Mouse (Mus musculus) erythroblast, embryonic 14.5 days (primary cell): Measurements from ENCODE around the gene Ankrd28. TPM values are rescaled to one million over a fixed set of nuclear protein-coding genes. Genes with fewer than 3 reads are reported as not detected.

Experiments used
- H3K27me3 ChIP-seq: 2 replicates; pipeline ENCODE4 v1.6.1; 2012; ENCODE audit warnings: inconsistent platforms; ENCODE audit not compliant: control insufficient read depth
- H3K36me3 ChIP-seq: 2 replicates; pipeline ENCODE4 v1.6.1; 2012; ENCODE audit warnings: mild to moderate bottlenecking, inconsistent platforms; ENCODE audit not compliant: control insufficient read depth
- H3K4me1 ChIP-seq: 2 replicates; pipeline ENCODE4 v1.6.1; 2012; ENCODE audit warnings: inconsistent platforms; ENCODE audit not compliant: control insufficient read depth
- H3K4me3 ChIP-seq: replicated peaks from 2 replicates; pipeline ENCODE3; 2012; ENCODE audit warnings: moderate library complexity, mild to moderate bottlenecking, inconsistent platforms
- H3K9me3 ChIP-seq: 2 replicates; pipeline ENCODE4 v1.6.1; 2012; ENCODE audit warnings: low read length, inconsistent platforms, mixed read lengths; ENCODE audit not compliant: control insufficient read depth
- GATA1 ChIP-seq: IDR thresholded peaks from 2 replicates; pipeline ENCODE4 v1.6.1; 2012; ENCODE audit warnings: low read length, inconsistent platforms, mixed read lengths
- TAL1 ChIP-seq: IDR thresholded peaks from 3 replicates; pipeline ENCODE4 v1.6.1; 2012; ENCODE audit warnings: low read length, inconsistent platforms, mixed read lengths
- polyA plus RNA-seq: library from polyadenylated mRNA; stranded (reverse); fragments of >175 nt; gene quantifications from 2 replicates; pipeline ENCODE4 v1.2.3, GENCODE M21; 2012

Gene Ankrd28
- polyA plus RNA-seq, 1 experiment: 0.02 TPM

GRCm38 (mm10) chr14:31654816-31655215, 175.6 kb downstream of the Ankrd28 start:
- peaks cover 3% of the 10 kb centered on the region; the same call in 1 of the 2 replicates for H3K36me3 ChIP-seq
- H3K4me3 ChIP-seq: no peak overlapping the region
- TF ChIP-seq TAL1: no peak
- TF ChIP-seq GATA1: no peak
- no peaks in the 10 kb centered on the region for H3K27me3 ChIP-seq
- H3K9me3 ChIP-seq: peaks cover 6% of the 10 kb centered on the region
- H3K4me1 ChIP-seq: peaks cover 45% of the 10 kb centered on the region

- Histone ChIP-seq H3K36me3 (peaks cover 3% of the 10 kb centered on the region; the same call in 1 of the 2 replicates), H3K4me3 (no peak overlapping the region), H3K4me1 (peaks cover 39% of the 10 kb centered on the region), H3K27me3 (no peaks in the 10 kb centered on the region), H3K9me3 (peaks cover 6% of the 10 kb centered on the region)
- TF ChIP-seq TAL1: no peak
- no peak for TF ChIP-seq GATA1
These were observed 177.2 kb downstream of the Ankrd28 start for GRCm38 (mm10) chr14:31653101-31653875.

- Histone ChIP-seq H3K4me1 (peaks cover 39% of the 10 kb centered on the region), H3K4me3 (no peak overlapping the region), H3K27me3 (no peaks in the 10 kb centered on the region), H3K9me3 (peaks cover 6% of the 10 kb centered on the region), H3K36me3 (peaks cover 3% of the 10 kb centered on the region; the same call in 1 of the 2 replicates)
- TF ChIP-seq TAL1 (no peak), GATA1 (no peak)
These were observed 177.8 kb downstream of the Ankrd28 start for GRCm38 (mm10) chr14:31652624-31653023.

GRCm38 (mm10) chr14:31652106-31652505, 178.3 kb downstream of the Ankrd28 start:
- Histone ChIP-seq H3K36me3 (peaks cover 3% of the 10 kb centered on the region; the same call in 1 of the 2 replicates), H3K4me3 (no peak overlapping the region), H3K27me3 (no peaks in the 10 kb centered on the region), H3K9me3 (peaks cover 6% of the 10 kb centered on the region), H3K4me1 (peaks cover 36% of the 10 kb centered on the region)
- no peak for TF ChIP-seq GATA1
- TF ChIP-seq TAL1: no peak

- Histone ChIP-seq H3K27me3 (no peaks in the 10 kb centered on the region), H3K4me3 (no peak overlapping the region), H3K36me3 (peaks cover 6% of the 10 kb centered on the region), H3K4me1 (peaks cover 32% of the 10 kb centered on the region), H3K9me3 (peaks cover 6% of the 10 kb centered on the region)
- TF ChIP-seq TAL1 (no peak), GATA1 (no peak)
These were observed 179.2 kb downstream of the Ankrd28 start for GRCm38 (mm10) chr14:31651206-31651605.

- Histone ChIP-seq H3K9me3 (peaks cover 6% of the 10 kb centered on the region), H3K4me3 (no peak overlapping the region), H3K27me3 (no peaks in the 10 kb centered on the region), H3K36me3 (peaks cover 6% of the 10 kb centered on the region), H3K4me1 (peaks cover 31% of the 10 kb centered on the region)
- no peak for TF ChIP-seq TAL1
- TF ChIP-seq GATA1: no peak
These were observed 180.1 kb downstream of the Ankrd28 start for GRCm38 (mm10) chr14:31650347-31650746.

Other genes with a start within 250 kb of the Ankrd28 start
- gene Colq, start 239.3 kb downstream of the Ankrd28 start, polyA plus RNA-seq: not detected in 2 replicates
- not detected in 2 replicates for gene Gm49387, start 189.8 kb downstream of the Ankrd28 start, polyA plus RNA-seq
- gene Btd, start 189.6 kb downstream of the Ankrd28 start, polyA plus RNA-seq: 0.26 and 0.30 TPM in 2 replicates
- 0.04 and 0.50 TPM in 2 replicates for gene Hacl1, start 189.4 kb downstream of the Ankrd28 start, polyA plus RNA-seq
- gene Galnt15, start 198.3 kb upstream of the Ankrd28 start, polyA plus RNA-seq: not detected in 2 replicates